Mouse (Mus musculus): ENCODE results near the gene Pdk2.

The Pdk2 gene

GRCm38 (mm10) chr11:95070140-95071107 lies 29.3 kb upstream of the Pdk2 start:
- DNase-seq (ENCODE audit: low spot score), result no peak

- no peak for DNase-seq (ENCODE audit: low spot score)
These were observed 28.2 kb upstream of the Pdk2 start for GRCm38 (mm10) chr11:95069226-95069957.

DNA sequence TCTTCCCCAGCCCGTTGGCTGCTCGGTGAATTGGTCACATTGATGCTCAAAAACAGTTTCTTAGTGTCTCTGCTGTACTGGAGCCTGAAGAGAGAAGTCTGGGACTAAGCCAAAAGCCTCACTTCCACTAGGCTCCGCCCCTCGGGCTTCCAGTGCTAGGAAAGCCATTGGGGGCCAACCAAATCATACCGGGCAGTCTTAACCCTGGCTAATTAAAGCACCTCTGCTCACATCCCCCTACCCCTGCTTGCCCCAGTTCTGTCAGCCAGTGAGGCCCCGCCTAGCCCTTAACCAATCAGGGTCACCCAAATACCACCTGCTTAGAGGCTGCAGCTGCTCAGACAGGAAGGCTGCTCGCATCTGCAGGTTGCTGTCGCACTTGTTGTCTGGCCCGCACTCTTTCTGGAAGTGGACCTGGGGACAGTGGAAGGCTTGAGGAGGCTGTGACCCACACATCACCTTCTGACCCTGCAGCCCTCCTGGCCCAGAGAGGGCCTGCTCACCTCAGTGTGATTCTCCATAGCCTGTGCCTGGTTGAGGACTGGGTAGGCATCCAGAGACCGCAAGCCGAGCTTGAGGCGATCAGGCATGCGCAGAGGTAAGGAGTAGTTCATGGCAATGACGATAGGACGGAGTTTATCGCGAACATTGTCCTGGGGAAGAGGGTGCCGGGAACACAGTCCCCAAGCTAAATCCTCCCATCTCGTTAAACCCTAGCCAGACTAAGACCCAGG lies 15.8 kb upstream of the Pdk2 start:
- no peak for DNase-seq (ENCODE audit: low spot score)

DNA sequence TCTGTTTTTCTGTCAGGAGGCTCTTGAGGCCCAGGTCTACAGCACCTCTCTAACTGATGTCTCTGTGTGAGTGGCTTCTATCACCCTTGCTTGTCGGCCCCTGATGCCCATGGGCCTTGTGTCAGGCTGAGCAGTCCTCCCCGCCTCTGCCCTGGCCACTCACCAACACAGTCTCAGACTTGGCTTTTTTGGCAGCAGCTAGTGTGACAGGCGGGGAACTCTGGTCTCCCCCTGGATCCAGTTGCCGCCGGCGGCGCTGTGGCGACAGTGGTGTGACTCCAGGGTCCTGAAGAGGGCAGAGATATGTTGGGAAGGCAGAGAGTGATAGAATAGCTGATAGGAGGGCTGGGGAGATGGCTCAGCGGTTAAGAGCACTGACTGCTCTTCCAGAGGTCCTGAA lies 11.9 kb upstream of the Pdk2 start:
- DNase-seq (ENCODE audit: low spot score), result no peak

GRCm38 (mm10) chr11:95046980-95047680 lies 6.0 kb upstream of the Pdk2 start:
- no peak for DNase-seq (ENCODE audit: low spot score)

DNA sequence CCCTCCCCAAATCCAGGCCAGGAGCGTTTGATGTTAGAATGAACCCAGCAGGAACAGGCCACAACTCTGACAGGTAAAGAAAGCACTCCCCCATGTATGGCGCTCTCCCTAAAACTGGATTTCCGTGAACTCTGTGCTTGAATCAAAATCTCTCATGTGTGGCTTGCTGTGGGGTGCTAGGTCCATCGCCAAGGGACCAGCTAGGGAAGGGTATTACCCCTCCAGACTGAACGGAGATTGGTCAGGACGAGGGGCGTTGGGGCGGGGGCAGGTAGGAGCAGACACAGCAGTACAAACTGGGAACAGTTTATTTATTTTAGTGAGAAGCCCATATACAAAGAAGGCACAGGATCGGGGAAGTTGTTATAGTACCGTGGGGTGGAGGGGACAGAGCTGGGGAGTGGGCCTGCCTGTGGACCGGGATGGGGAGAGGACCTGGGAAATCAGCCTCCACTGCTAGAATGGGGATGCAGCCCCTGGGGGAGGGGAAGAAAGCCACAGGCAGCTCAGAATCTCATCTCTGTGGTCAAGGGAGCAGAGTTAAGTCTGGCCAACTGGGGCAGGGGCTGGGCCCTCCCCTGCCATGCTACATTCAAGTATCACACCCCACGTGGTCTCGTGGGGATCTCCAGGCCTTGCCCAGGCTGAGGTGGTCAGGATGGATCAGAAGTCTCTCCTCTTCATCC lies 3.2 kb upstream of the Pdk2 start:
- DNase-seq (ENCODE audit: low spot score), result no peak

DNA sequence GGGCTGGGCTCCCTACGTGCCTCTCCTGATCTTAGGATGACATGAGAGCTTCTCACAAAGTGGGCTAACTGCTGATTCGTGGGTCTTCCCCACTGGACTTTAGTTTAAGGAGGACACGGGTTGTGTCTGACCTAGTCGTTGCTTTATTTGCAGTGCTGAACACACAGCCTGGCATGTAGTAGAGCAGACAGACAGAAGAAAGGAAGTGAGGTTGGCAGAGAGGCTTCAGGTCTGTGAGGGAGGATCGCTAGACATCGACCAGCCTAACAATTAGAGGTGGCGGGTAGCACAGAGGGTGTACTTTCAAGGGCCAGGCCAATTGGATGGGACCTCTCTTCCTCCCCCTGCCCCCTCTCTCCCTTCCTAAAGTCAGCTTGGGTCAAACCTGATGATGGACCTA lies 2.5 kb upstream of the Pdk2 start:
- no peak for DNase-seq (ENCODE audit: low spot score)

GRCm38 (mm10) chr11:95043060-95043459 lies 1.9 kb upstream of the Pdk2 start:
- no peak for DNase-seq (ENCODE audit: low spot score)

DNA sequence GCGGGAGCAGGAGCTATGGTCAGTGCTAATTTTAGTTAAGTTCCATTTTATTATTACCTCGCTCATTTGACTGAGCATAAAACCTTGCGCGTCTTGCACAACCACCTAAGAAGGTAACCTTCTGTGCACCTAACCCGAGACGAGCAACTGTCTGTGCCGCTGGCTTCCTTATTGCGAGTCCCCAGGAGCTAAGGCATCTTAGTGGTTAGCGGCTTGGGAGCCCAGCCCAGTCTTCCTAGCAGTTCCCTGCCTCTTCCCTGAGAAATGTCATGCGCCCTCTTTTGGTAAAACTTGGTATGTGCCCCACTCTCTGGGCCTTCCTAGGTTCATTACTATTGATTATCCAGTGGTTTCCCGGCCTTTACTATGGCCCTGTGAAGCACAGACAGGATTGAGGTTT lies 942 bp upstream of the Pdk2 start:
- peak; percentile 63 for DNase-seq (ENCODE audit: low spot score)

DNA sequence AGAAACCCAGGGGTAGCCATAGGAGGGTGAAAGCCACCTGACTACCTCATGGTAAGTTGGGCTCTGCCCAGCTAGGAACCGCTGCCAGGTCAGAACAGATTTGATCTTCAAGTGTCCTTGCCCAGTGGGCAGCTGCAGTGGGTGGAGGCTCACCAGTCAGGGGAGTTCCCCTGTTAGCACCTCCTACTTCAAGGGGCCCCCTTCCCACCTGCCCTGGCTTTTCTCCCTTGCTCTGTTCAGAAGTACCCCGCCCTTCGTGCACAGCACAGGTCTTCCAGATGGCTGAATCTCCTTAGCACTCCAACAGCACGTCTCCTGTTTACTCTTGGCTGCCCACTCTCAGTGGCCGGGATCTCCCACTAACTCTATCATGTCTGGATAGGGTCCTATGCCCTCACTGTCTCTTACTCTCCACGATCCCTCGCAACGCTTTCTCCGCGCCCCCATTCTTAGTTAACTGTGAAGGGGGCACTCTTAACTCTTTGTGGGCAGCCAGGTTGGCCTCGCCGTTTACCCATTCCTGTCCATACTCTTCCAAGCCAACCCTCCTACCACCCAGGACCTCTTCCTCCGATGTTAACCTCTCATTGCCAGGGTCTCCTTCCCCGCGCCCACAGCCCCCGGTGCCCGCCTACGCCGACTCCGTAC lies 539 bp downstream of the Pdk2 start:
- peak; percentile 39 for DNase-seq (ENCODE audit: low spot score)

GRCm38 (mm10) chr11:95039766-95040165 lies 1.4 kb downstream of the Pdk2 start:
- no peak for DNase-seq (ENCODE audit: low spot score)

- no peak for DNase-seq (ENCODE audit: low spot score)
These were observed 2.1 kb downstream of the Pdk2 start for GRCm38 (mm10) chr11:95038818-95039655.

GRCm38 (mm10) chr11:95038156-95038817 lies 2.9 kb downstream of the Pdk2 start:
- DNase-seq (ENCODE audit: low spot score), result no peak

DNA sequence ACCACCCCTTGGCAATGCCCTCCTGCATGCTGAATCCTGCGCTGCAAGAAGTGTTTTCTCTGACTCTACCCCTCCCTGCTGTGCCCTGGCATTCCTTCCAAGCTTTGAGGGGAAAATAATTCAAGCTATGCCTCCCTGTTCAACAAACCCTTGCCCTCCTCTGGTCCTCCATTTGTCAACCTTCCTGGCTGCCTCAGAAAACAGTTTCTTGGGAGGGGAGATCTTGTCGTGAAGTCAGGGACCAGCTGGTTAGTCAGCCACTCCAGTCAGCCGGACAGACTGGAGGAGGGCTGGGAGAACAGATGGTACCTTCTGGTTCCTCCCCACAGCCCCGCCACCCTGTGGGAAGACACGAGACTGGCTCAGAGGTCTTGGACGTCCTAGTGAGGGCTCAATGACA lies 3.8 kb downstream of the Pdk2 start:
- no peak for DNase-seq (ENCODE audit: low spot score)

DNA sequence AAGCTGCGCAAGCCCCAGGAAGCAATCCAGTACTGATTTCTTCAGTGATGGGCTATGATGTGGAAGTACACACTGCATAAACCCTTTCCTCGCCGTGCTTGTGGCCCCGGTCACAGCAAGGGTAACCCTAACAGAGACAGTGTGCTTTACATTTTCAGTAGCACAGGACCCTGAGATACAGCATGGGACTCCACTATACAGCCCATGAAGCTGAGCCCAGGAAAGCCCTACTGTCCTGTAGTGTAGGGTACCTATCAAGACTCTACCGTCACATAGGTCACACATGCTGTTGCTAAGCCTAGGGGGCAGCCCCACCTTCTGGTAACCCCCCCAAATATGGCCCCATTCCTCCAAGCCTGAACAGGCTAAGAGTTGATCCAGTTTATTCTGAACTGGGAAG lies 4.6 kb downstream of the Pdk2 start:
- no peak for DNase-seq (ENCODE audit: low spot score)

DNA sequence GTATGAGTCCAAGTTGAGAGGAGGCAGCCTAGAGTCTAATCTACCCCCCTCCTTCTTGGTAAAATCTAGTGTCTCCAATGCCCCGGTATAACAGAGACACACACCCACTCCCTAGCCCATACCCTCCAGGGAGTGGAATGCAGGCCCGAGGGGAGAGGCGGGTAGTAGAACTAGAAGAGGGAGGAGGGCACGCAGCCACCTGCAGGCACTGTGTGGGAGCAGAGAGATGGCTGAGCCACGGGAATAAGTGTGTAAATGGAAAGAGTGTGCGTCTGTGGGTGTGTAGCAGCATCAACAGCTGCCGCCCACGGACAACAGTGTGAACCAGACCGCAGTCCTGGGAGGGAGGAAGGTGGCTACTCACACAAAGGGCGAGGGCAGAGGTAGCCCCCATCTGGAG lies 6.3 kb downstream of the Pdk2 start:
- DNase-seq (ENCODE audit: low spot score), result no peak

DNA sequence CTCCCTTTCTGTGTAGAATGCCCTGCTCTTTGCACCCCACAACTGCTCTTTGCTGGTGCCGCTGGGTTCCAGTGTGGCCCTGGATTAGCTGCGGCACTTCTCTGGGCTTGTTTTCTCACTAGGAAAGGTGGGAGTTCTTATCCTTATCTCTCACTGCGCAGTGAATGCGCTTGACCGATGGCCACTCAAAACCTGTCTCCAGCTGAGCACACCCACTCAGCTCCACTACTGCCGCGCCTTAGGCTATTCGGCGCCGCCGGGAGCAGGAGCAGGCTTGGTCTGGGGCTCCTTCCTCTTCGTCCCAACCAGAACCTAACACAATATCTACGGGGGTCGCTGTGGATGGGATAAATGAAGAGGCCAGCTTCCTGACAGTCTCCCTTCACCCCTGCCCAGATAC lies 7.5 kb downstream of the Pdk2 start:
- DNase-seq (ENCODE audit: low spot score), result no peak

- DNase-seq (ENCODE audit: low spot score), result no peak
These were observed 8.2 kb downstream of the Pdk2 start for GRCm38 (mm10) chr11:95032945-95033344.

- DNase-seq (ENCODE audit: low spot score), result no peak
These were observed 13.2 kb downstream of the Pdk2 start for GRCm38 (mm10) chr11:95027850-95028470.

All from ovary, postnatal 10 days (tissue).